Mouse (Mus musculus): ENCODE data around the gene Krt15.

DNA sequence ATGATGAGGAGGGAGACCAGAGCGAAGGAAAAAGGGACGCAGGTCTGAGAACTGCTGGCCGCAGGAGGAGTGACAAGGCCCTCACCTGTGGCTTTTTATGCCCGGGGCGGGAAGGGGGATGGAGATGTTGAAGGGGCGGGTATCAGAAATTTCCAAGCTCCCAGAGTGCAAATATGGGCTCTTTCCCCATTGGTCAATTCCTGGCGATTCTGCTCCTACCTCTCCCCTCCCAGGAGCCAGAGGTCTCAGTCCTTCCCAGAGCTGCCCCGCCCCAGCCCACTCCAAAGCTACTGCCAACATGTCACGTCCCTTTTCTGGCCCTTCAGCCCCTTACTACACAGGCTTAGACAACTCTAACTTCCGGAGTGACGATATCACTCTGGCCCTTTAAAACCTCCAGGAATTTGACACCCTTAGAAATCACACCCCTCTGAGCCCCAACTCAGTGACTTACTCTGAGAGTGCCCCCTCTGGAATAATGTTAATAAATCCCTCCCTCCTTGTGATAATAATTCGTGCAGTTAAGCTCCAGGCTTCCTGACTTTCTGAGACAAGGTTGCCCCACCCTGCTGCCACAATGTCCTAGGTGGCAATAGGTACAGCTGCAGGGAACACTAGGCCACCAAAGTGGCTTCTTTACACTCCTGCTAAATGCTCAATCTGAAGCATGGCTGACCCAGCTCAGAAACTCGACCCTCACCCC is 10.3 kb upstream of the Krt15 start:
- TF ChIP-seq CTCF (IDR thresholded peaks at IDR 0.05; ENCODE audit: low read depth, low read length) = no peak
- TF ChIP-seq POLR2A (IDR thresholded peaks at IDR 0.05; ENCODE audit: insufficient read depth, low read length) = no peak

All from ES-Bruce4 (cell line).